Mouse (Mus musculus) cortical plate, adult 2 months (tissue): ENCODE measurements around the gene Fars2.

Experiments used
- CTCF ChIP-seq: fragments of 200-500 bp; IDR thresholded peaks from 2 replicates; pipeline ENCODE4 v1.5.1; 2011; ENCODE audit warnings: mild to moderate bottlenecking, control low read depth, low read length; ENCODE audit not compliant: insufficient read depth; ENCODE audit errors: extremely low read depth
- POLR2A ChIP-seq: fragments of 200-500 bp; IDR thresholded peaks from 2 replicates; pipeline ENCODE4 v1.6.1; 2011; ENCODE audit warnings: mild to moderate bottlenecking, low read length, control low read depth; ENCODE audit not compliant: insufficient read depth; ENCODE audit errors: extremely low read depth

DNA sequence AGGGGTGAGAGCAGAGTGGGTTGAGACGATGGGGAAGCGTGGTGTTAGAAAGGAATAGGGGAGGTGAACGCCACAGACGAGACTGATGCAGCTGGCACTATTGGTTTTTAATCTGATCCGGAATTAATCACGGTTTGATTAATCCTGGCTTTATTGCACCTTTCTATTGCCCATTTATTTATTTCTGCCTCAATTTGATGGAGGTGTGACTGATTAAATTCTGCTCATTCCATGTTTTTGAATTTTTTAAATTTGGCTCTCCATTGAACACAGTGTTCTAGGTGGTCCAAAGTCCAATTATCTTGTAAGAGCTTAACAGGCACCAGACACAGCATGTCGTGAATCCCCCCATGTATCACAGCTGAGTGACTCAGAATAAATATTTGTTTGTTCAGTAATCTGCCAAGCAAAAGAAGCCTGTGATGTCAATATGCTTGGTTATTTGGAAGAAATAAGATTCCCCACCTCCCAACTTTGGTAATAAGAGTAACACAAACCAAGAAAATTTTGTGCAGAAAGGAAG is 166.4 kb downstream of the Fars2 start:
- no peak for TF ChIP-seq CTCF
- TF ChIP-seq POLR2A: no peak
